Mouse (Mus musculus): ENCODE results near the gene Il1rl1.

GRCm38 (mm10) chr1:40437340-40437739 lies 8.0 kb downstream of the Il1rl1 start:
- no peak for TF ChIP-seq CTCF (IDR thresholded peaks at IDR 0.05; ENCODE audit: low read depth, low read length)
- no peak for TF ChIP-seq POLR2A (IDR thresholded peaks at IDR 0.05; ENCODE audit: borderline replicate concordance, low read depth, low read length)
